Mouse (Mus musculus): ENCODE measurements at regions not wholly inside any gene's neighbourhood (a gene's known extent, or its start where the extent isn't known, plus 50 kb on each side); places are given as distances from the start of the nearest gene placed in this dataset.
"Not testable (repeated sequence)": the region's sequence is repeated elsewhere in the genome, so short reads cannot be mapped to it uniquely, and the experiment has no call there.

DNA sequence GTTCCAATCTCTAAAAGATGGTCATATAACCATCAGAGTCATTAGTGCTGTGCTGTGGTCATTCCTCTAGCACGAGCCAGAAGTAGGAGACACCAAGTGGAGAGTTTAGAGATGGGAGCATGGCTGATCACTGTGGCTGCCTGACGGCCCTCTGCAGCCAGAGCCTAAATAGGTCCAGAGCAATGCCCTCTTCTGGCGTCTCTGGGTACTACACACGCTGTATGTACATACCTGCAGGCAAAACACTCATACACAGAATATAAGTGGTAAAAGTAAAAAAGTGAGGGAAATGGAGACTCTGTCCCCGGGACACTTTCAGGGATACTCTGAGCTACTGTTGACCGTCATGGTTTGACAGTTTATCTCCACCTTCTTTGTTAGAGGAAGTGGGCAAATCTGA lies 91.4 kb downstream of the Gm21738 start:
- no peak for ATAC-seq (replicated peaks; ENCODE audit: poor library complexity)

- no peak for ATAC-seq (replicated peaks; ENCODE audit: poor library complexity)
Measured at GRCm38 (mm10) chr14:19311614-19312013, 107.1 kb downstream of the Gm21738 start.

- ATAC-seq (replicated peaks; ENCODE audit: poor library complexity) = not testable (repeated sequence)
Measured at GRCm38 (mm10) chr14:19302859-19303258, 115.9 kb downstream of the Gm21738 start.

- no peak for ATAC-seq (replicated peaks; ENCODE audit: poor library complexity)
Measured at GRCm38 (mm10) chr14:19279096-19279495, 139.6 kb downstream of the Gm21738 start.

DNA sequence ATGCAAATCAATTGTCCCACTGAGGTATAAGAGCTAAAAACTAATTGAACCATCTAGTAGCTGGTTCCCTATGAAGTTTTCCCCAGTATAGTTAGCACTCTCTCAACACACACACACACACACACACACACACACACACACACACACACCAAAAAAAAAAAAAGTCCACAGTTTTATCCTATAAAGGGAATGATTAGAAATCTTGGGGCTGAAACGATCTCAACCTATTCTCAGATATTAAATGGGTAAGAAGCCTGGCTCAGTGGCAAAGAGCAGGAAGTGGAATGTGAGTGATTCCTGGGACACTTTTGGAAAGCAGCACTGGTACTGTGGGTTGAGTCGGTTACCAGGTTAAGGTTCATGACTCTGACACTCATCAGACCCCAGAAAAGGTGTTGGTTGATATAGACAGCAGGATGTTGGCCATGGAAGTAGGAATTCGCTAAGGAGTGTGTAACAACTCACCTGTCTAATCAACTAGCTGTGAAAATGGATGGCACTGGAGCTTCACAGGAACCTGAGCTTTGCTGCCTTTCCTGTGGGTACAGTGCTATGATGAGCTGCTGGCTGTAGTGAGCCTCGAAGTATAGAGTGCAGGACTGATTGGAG lies 140.8 kb downstream of the Gm21738 start:
- ATAC-seq (replicated peaks; ENCODE audit: poor library complexity) = peak; percentile 96
